Mouse (Mus musculus) myocyte (in vitro differentiated cells): Measurements from ENCODE around the gene Cep128. TPM values are rescaled to one million over a fixed set of nuclear protein-coding genes. Genes with fewer than 3 reads are reported as not detected.

Experiments used
- H3K27me3 ChIP-seq: one replicate; pipeline ENCODE4 v1.6.1; 2011; ENCODE audit not compliant: control insufficient read depth, insufficient read depth, insufficient read length
- H3K36me3 ChIP-seq: one replicate; pipeline ENCODE4 v1.6.1; 2011; ENCODE audit not compliant: control insufficient read depth, insufficient read depth
- H3K4me2 ChIP-seq: one replicate; pipeline ENCODE4 v1.6.1; 2011; ENCODE audit warnings: low read depth, control low read depth
- H3K4me3 ChIP-seq: one replicate; pipeline ENCODE4 v1.5.1; 2011; ENCODE audit warnings: mild to moderate bottlenecking, control low read depth, moderate library complexity
- H3K79me2 ChIP-seq: one replicate; pipeline ENCODE4 v1.6.1; 2011; ENCODE audit not compliant: control insufficient read depth, insufficient read depth
- H3ac ChIP-seq: one replicate; pipeline ENCODE4 v1.6.1; 2011; ENCODE audit not compliant: control insufficient read depth, insufficient read length
- CEBPB ChIP-seq: IDR thresholded peaks from 2 replicates; pipeline ENCODE4 v1.6.1; 2011; ENCODE audit warnings: mild to moderate bottlenecking, moderate library complexity; ENCODE audit not compliant: poor library complexity, insufficient read depth, severe bottlenecking
- E2F4 ChIP-seq: IDR thresholded peaks from one replicate; pipeline ENCODE4 v1.6.1; 2011; ENCODE audit warnings: mild to moderate bottlenecking, control low read depth, moderate library complexity; ENCODE audit not compliant: insufficient read depth
- MAX ChIP-seq: IDR thresholded peaks from one replicate; pipeline ENCODE4 v1.6.1; 2011; ENCODE audit warnings: low read depth, mild to moderate bottlenecking, control low read depth
- MYOD1 ChIP-seq, 3 experiments: IDR thresholded peaks; one replicate each; pipeline ENCODE4 v1.6.1; 2011; ENCODE audit warnings: control low read depth in 2 of 3, low read depth in 2 of 3, mild to moderate bottlenecking in 2 of 3, moderate library complexity in 1 of 3; ENCODE audit not compliant: insufficient read length in 2 of 3, control insufficient read depth in 1 of 3
- MYOG ChIP-seq, 3 experiments: IDR thresholded peaks; one replicate each; pipeline ENCODE4 v1.6.1; 2011; ENCODE audit warnings: control low read depth in 2 of 3, low read depth in 2 of 3, mild to moderate bottlenecking in 2 of 3; ENCODE audit not compliant: insufficient read length in 2 of 3, control insufficient read depth in 1 of 3, insufficient read depth in 1 of 3
- POLR2A ChIP-seq: IDR thresholded peaks from one replicate; pipeline ENCODE4 v1.6.1; 2011; ENCODE audit warnings: low read depth, mild to moderate bottlenecking, control low read depth, moderate library complexity; ENCODE audit not compliant: insufficient read length
- POLR2AphosphoS2 ChIP-seq: IDR thresholded peaks from one replicate; pipeline ENCODE4 v1.6.1; 2011; ENCODE audit warnings: low read depth, control low read depth; ENCODE audit not compliant: insufficient read length
- REST ChIP-seq: IDR thresholded peaks from one replicate; pipeline ENCODE4 v1.6.1; 2011; ENCODE audit warnings: mild to moderate bottlenecking, control low read depth, moderate library complexity; ENCODE audit not compliant: insufficient read depth, insufficient read length
- SRF ChIP-seq: IDR thresholded peaks from one replicate; pipeline ENCODE4 v1.6.1; 2011; ENCODE audit warnings: low read depth; ENCODE audit not compliant: control insufficient read depth, insufficient read length
- TCF12 ChIP-seq: IDR thresholded peaks from one replicate; pipeline ENCODE4 v1.6.1; 2011; ENCODE audit warnings: mild to moderate bottlenecking, control low read depth; ENCODE audit not compliant: poor library complexity, insufficient read depth, severe bottlenecking
- TCF3 ChIP-seq: IDR thresholded peaks from one replicate; pipeline ENCODE4 v1.6.1; 2011; ENCODE audit warnings: low read depth, control low read depth; ENCODE audit not compliant: insufficient read length
- USF1 ChIP-seq: IDR thresholded peaks from one replicate; pipeline ENCODE4 v1.6.1; 2011; ENCODE audit warnings: low read depth, mild to moderate bottlenecking, control low read depth, moderate library complexity
- polyA plus RNA-seq: library from polyadenylated mRNA; unstranded; fragments of >200 nt; fragmentation: generic; extraction: Trizol; gene quantifications from one replicate; pipeline ENCODE4 v1.2.1, GENCODE M21; 2012; ENCODE audit warnings: missing spikeins

Gene Cep128
- polyA plus RNA-seq, 1 experiment, result 2.9 TPM

- no peaks in the 10 kb centered on the region for H3K79me2 ChIP-seq
- no peak overlapping the region for H3K4me3 ChIP-seq
- no peaks in the 10 kb centered on the region for H3K36me3 ChIP-seq
- H3K4me2 ChIP-seq, result peak overlapping the region; percentile 19
- H3ac ChIP-seq, result no peak overlapping the region
- no peak for TF ChIP-seq POLR2A
- no peak for TF ChIP-seq CEBPB
- peak in 1 of 3 experiments; percentile 49 for TF ChIP-seq MYOG (IDR thresholded peaks at IDR 0.05; ENCODE audit: control insufficient read depth in 1 of 3, insufficient read depth in 1 of 3, insufficient read length in 2 of 3, low read depth in 2 of 3)
- peak; percentile 53 for TF ChIP-seq TCF12
- TF ChIP-seq POLR2AphosphoS2, result no peak
- no peak for TF ChIP-seq MAX
- no peak for TF ChIP-seq E2F4
- no peak for TF ChIP-seq REST
- no peak for TF ChIP-seq USF1
- no peak for TF ChIP-seq SRF
- peak; percentile 89 to 97 (median 90) for TF ChIP-seq MYOD1 (IDR thresholded peaks at IDR 0.05; ENCODE audit: control insufficient read depth in 1 of 3, insufficient read length in 2 of 3, low read depth in 2 of 3)
- TF ChIP-seq TCF3, result peak; percentile 50
- H3K27me3 ChIP-seq, result no peaks in the 10 kb centered on the region
Measured at GRCm38 (mm10) chr12:91070551-91071045, 313.6 kb downstream of the Cep128 start.

GRCm38 (mm10) chr12:91067083-91067441 is 317.1 kb downstream of the Cep128 start:
- Histone ChIP-seq H3K4me2 (no peak overlapping the region), H3K27me3 (no peaks in the 10 kb centered on the region), H3K36me3 (no peaks in the 10 kb centered on the region), H3K4me3 (no peak overlapping the region), H3K79me2 (no peaks in the 10 kb centered on the region), H3ac (no peak overlapping the region)
- no peak for TF ChIP-seq TCF3
- TF ChIP-seq USF1, result no peak
- TF ChIP-seq SRF, result no peak
- TF ChIP-seq POLR2A, result no peak
- no peak for TF ChIP-seq CEBPB
- no peak for TF ChIP-seq TCF12
- TF ChIP-seq POLR2AphosphoS2, result no peak
- TF ChIP-seq MYOD1 (IDR thresholded peaks at IDR 0.05; ENCODE audit: control insufficient read depth in 1 of 3, insufficient read length in 2 of 3, low read depth in 2 of 3), result no peak
- TF ChIP-seq MAX, result no peak
- TF ChIP-seq REST, result no peak
- no peak for TF ChIP-seq E2F4
- no peak for TF ChIP-seq MYOG (IDR thresholded peaks at IDR 0.05; ENCODE audit: control insufficient read depth in 1 of 3, insufficient read depth in 1 of 3, insufficient read length in 2 of 3, low read depth in 2 of 3)

GRCm38 (mm10) chr12:91066286-91067082 is 317.7 kb downstream of the Cep128 start:
- no peaks in the 10 kb centered on the region for H3K27me3 ChIP-seq
- H3K4me3 ChIP-seq, result no peak overlapping the region
- H3ac ChIP-seq, result no peak overlapping the region
- H3K4me2 ChIP-seq, result no peak overlapping the region
- H3K36me3 ChIP-seq, result no peaks in the 10 kb centered on the region
- TF ChIP-seq MAX (no peak), MYOD1 (IDR thresholded peaks at IDR 0.05; ENCODE audit: control insufficient read depth in 1 of 3, insufficient read length in 2 of 3, low read depth in 2 of 3) (no peak), POLR2AphosphoS2 (no peak), TCF12 (no peak), USF1 (no peak), SRF (no peak), POLR2A (no peak), CEBPB (no peak), E2F4 (no peak), TCF3 (no peak), REST (no peak), MYOG (IDR thresholded peaks at IDR 0.05; ENCODE audit: control insufficient read depth in 1 of 3, insufficient read depth in 1 of 3, insufficient read length in 2 of 3, low read depth in 2 of 3) (no peak)
- H3K79me2 ChIP-seq, result no peaks in the 10 kb centered on the region

- no peak overlapping the region for H3K4me2 ChIP-seq
- no peak for TF ChIP-seq CEBPB
- no peak for TF ChIP-seq TCF3
- no peak for TF ChIP-seq REST
- TF ChIP-seq MYOD1 (IDR thresholded peaks at IDR 0.05; ENCODE audit: control insufficient read depth in 1 of 3, insufficient read length in 2 of 3, low read depth in 2 of 3), result no peak
- no peak for TF ChIP-seq E2F4
- TF ChIP-seq TCF12, result no peak
- no peak for TF ChIP-seq SRF
- no peak overlapping the region for H3ac ChIP-seq
- no peak overlapping the region for H3K4me3 ChIP-seq
- no peaks in the 10 kb centered on the region for H3K27me3 ChIP-seq
- H3K36me3 ChIP-seq, result no peaks in the 10 kb centered on the region
- no peaks in the 10 kb centered on the region for H3K79me2 ChIP-seq
Measured at GRCm38 (mm10) chr12:91065423-91065822, 318.8 kb downstream of the Cep128 start.
